Mouse (Mus musculus): ENCODE results near the gene Zfp523.

Gene Zfp523

DNA sequence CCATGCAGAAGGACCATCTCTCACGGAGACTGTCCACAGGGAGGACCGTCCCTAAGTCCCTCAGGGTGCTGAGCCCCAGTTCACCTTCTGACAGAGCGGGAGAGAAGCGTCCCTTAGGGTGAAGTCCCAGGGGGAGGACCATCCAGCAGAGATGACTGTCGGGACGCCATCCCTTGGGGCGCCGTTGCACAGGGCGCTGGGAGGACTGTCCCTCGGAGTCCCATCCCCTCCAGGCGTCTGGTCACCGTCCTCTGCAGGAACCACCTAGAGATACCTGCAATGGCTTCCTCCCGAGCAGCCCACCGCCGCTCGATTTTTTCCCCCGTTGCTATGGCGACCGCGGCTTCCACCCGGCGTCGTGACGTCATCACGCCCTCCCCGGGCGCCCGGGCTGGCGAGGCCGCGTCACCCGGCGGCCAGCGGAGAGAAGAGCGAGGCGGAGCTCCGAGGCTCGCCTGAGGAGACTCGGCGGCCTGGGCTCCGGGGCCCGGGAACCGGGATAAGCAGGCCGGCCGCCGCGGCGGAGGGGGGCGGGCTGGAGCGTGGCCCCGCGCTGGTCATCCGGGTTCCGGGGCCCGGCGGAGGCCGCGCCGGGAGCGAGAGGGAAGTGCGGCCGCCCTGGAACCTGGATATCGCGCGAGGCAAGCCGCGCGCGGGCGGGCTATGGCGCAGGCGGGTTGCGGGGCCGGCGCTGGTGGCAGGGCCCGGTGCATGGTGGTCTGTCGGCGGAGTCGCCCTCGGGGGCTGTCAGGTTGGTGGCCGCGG lies at the start of gene Zfp523:
Gene Zfp523 (plus strand): TSS at position 355 of the 765 bp plus-strand sequence.
- DNase-seq: peak; percentile 95

DNA sequence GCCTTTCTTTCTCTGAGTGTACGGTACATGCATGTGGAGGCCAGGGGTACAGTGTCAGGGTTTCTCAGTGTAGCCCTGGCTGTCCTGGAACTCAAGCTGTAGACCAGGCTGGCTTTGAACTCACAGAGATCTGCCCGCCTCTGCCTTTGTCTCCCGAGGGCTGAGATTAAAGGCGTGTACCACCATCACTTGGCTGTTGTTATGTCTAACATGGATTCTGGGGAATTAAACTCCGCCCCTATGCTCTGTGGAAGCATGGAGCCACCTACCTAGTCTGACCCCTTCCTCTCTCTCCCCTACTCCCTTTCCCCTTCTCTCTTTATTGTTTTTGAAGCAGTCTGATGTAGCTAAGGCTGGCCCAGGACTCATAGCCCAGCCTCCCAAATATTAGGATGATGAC lies 47.1 kb upstream of the Zfp523 start:
- no peak for DNase-seq

DNA sequence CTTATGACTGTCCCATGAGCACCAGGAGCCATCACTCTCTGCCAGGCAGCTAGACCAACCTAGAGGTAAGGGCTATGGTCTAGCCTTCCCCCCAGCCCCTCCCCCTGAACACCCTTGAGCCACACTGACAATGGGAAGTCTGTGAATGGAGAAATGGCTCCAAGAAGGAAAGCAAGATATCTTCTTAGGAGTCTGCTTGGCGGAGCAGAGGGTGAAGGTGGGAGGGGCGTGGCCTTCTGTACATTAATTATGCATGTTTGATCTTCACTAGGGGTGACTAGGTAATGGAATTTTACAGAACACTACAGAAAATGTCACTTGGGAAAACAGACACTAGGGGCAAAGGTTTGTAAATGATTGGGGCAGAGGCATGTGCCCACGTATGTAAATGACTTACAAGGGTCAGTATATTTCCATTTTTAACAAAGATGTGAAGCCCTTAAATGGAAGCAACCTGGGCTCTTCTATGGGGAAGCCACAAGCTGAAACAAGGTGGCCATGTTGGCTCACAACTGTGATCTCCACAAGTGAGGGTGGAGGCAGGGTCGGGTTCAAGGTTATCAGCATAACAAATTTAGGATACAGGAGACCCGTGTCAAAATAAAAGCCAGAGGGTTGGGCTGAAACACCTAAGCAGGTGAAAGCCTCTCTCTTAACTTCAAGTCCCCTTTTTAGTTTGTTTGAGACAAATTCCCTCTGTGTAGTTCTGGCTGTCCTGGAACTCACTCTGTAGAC lies 46.4 kb upstream of the Zfp523 start:
- DNase-seq: no peak

DNA sequence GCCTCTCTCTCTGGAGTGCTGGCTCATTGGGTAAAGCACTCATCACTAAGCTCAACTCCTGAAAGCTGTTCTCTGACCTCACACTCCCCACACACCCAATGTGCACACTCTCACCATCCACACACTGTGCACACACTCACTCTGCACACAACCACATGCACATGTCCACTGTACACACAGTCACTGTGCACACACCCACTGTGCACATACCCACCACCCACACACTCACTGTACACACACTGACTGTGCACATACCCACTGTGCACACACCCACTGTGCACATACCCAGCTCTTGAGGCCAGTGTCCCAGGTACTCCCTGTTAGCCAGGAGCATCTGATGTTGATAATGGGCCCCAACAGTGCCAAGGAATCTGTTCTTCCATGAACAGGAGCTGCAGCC lies 45.8 kb upstream of the Zfp523 start:
- no peak for DNase-seq

DNA sequence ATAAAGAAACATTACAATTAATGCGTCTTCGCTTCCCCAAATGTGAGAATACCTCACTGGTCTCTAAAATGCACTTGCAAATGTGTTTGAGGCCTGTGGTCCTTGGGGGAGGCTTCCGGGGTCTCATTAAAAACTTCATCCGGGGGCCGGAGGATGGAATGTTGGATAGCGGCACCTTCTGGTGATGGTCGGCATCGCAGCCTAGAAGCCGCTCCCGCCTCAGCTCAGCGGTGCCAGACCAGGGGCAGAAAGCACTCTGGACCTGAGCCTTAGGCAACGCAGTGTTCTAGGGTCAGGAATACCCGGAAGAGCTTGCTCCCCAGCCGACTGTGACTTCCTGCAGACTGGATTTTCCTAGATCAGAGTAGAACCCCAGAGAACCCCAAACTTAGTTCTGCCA lies 43.7 kb upstream of the Zfp523 start:
- peak; percentile 61 for DNase-seq

DNA sequence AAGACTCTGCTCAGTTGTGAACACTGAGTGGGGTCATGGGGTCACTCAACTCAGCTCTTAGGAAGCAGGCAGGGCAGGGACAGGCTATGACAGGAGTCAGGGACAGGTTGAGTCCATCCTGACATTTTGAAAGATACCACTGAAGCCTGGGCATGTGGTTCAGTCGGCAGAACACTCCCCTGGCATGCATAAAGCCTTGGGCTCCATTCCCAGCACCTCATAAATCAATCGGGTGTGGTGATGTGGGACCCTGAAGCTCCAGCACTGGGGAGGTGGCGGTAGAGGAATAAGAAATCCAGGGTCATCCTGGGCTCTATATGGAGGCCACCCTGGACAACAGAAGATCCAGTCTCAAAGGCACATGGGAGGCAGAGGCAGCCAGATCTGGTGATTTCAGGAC lies 41.4 kb upstream of the Zfp523 start:
- DNase-seq: no peak

DNA sequence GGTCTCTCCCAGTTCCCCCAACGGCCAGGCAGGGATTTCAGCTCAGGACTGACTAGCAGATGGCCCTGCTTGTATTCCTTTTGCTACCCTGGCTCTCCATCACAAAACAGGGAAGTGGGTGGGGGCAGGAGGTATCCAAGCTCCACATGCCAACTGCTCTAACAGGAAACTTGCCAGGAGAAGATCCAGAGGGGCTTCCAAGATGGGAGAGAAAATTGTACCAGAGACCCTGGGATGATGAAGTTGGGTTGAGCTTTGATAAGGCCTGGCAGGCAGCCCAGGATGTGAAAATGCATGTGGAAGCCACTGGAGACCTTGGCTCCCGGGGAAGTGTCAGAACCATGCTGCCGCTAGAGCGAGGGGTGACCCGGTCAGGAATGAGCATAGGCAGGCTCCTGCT lies 40.7 kb upstream of the Zfp523 start:
- DNase-seq: no peak

DNA sequence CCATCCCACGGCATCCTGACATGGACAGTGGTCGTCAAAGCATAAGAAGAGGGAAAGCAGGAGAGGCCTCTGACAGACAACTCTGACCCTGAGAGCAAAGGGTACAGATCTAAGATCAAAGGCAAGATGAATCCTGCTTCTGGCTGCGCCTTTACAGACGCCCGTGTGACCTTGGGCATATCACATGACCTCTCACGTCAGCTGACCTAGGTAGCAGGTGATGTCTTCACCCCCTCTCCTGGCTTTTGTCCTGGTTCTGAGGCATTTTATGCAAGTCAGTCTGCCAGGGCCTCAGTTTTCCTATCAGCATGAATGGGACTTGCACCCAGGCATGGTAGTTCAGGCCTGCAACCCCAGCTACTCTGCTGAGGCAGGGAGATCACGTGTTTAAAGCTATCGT lies 38.9 kb upstream of the Zfp523 start:
- no peak for DNase-seq

DNA sequence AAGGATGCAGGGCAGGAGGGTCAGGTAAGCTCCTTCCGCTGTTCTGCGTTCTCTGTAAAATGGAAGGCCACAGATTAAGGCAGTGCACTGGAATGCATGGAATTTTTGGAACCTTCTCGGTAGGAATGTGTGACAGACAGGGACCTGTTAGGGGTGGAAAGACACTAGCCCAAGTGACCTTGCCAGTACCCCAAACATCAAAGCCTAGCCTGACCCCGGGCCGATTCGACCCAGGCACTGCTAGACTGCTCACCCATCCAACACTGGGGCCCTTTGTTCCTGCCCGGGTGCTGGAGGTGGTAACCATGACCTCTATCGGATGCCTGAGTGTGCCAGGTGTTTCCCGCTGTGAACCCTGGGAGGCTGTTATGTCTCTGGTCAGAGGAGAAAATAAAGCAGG lies 38.2 kb upstream of the Zfp523 start:
- DNase-seq: no peak

DNA sequence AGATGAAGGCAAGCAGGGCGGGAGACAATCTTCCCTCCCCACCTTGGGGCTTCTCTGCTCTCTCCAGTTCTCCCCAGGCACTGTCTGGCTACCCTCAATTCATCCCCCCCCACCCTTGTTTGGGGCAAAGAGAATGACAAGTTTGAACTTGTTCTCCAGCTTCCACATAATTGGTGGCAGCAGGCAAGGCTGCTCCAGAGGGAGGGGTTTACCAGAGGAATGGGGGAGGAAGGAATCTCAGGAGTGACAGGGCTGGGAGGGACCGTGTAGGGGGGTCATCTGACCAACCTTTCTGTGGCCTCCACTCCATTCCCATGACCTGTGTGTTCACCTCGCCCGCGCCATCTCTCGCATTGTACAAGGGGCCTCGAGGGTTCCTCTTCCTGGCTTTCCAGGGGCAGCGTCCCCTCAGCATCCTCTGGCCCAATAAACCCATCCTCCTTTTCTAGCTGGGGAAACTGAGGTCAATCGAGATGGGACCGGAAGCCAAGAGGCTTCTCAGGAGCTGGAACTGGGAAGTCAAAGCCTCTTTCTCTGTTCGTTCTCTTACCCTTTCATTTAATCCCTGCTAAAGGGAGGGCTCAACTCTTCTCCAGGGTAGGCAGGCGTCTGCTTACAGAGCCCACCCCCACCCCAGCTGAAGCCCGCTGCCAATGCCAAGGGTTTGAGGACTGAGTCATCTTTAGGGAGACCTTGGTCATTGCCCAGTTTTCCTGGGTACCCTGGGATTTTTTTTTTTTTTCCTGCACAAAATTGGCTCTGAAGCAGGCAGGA lies 36.3 kb upstream of the Zfp523 start:
- DNase-seq: no peak

DNA sequence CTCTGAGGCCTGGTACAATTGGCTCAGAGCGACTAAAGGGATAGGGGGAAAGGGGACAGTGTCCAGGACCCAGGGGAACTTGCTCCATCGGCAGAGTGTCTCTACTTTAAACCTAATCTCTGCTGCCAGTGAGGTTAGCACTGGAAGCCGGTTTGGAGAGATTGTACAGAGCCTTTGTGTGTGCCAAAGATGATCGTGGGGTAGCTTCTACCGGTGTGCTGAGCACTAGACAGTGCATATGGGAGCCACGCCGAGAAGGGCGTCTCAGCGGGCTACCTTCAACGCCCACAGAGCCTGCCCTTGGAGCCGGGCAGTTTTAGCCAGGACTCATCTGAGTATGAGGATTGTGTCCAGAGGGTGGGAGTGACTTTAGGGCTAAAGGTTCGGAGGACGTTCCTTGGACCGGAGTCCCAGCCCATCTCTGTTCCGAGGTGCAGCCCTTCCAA lies 35.7 kb upstream of the Zfp523 start:
- DNase-seq: no peak

DNA sequence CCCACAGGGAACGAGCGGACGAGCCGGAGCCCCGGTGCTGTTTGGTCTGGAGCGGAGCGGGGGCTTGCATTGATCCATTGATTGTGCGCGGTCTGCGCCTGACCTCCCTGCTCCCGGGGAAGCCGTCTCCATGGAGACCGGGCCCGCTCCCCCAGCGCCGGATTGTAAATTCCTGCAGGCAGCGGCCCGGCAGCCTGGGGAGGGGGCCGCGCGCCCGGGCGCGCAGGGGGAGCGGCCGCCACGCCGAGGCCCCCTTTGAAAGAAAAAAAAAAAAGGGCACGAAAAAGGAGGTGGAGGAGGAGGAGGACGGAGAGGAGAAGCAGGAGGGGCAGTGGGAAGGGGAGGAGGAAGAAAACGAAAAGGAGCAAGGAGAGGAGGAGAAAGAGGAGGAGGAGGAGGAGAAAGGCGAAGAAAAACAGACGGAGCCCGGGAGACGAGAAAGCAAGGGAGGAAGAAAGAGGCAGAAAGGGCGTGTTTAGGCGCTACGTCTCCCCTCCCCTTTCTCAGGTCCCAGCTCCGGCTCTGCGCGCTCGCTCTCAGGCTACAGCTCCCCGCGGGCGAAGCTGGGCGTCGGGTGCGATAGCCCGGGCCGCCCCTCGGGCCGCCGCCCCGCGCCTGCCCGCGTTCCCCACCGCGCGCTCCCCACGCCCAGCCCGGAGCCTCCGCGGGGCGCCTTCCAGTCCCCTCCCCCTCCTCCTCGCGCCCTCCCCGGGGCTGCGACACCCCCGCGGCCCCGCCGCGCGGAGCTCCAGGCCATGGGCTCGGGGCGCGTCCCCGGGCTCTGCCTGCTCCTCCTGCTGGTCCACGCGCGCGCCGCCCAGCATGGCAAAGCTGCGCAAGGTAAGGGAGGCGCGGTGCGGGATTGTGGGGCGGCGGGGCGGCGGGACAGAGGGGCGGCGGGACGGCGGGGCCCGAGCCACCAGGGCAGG lies 34.9 kb upstream of the Zfp523 start, which contains the start of gene Scube3:
Gene Scube3 (plus strand): TSS at position 371 of the 929 bp plus-strand sequence.
- DNase-seq: no peak

DNA sequence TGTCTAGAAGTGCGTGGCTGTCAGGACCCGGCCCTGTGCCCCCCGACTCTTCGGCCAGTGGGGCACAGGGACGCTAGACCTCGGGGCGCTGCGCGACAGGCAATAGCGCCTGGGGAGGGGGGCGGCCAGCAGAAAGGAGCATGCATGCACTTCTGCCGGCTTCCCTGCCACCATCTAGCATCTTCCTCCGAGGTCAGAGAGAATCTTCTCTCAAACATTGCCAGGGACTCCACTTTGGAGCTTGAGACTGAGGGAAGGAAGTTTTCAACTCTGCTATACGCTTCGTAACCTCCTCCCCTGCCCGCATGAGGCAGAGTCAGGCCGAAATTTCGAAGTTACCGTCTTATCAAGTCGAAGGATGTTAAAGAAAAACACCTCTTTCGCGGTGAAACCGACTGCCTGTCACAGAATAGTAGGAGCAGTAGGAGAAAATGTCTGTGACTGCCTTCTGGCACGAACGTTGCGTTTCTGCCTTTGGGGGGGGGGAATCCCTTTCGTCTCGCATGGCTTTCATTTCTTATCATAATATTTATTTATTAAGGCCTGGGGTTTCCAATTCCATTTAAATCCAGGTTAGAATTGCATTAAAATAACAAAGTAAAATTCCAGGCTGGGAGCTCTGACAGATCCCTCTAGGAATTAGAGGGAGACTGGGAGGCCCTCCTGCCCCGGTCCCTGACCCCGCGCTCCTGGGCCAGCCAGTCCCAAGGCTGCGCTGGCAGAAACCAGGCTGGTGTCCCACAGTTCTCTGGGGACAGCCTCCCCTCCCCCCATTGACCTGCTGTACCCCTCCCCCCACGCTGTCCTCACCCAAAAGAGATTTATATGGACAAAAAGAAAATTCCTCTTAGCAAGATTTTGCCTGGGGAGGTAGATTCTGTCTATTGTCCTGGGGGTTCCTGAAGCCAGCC lies 34.0 kb upstream of the Zfp523 start:
- DNase-seq: no peak

DNA sequence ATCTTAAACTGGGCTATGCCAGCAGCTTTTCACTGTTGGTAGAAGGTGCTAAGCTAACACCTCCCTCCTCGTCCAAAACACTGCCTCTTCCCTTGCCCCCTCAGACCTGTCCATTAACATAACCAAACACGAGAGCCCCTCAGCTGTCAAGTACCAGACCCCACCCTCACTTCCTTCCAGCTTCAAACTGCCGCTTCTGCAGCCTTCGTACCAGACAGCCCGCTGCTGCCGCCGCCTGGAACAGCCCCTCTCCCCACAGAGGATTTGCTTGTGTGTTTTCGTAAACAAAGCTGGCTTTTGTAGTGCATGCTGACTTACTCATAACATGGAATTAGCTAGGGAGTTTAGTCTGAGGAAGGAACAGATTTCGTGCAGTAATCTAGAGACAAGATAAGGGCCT lies 33.2 kb upstream of the Zfp523 start:
- DNase-seq: no peak

DNA sequence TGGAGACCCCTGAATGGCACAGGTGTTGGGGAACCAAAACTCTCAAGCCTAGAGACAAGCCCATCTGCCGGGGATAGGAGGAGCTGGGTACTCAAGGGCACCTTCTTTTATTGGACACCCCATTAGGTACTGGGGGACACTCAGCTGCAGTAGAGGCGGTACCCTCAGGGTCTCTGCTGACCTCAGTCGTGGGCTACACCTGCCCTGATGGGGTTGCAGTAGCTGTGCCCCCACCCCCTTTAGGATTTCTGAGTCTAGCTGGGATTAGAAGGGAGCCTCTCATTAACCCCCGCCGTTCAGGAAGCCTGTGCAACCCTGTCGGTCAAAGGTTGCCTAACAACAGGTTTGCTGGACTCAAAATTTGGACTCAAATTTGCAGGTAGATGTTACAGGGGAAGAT lies 32.7 kb upstream of the Zfp523 start:
- DNase-seq: no peak

DNA sequence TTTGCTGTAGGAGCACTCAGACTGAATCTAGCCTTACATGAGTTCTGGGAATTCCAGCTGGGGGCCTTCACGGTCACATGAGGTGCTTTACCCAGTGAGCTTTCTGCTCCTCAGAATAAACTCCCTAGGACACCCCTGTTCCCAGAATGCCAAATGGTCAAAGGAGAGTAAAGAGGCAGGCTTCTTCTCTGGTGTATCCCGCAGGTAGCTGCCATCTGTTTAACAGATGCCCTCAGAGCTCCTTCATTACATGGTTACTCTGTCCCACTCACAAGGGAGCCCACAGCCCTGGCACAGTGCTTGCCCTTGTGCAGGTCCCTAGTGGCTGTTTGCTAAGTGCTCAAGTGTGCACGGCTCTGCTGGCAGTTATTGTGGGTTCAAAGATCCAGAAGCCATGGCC lies 28.6 kb upstream of the Zfp523 start:
- DNase-seq: no peak

DNA sequence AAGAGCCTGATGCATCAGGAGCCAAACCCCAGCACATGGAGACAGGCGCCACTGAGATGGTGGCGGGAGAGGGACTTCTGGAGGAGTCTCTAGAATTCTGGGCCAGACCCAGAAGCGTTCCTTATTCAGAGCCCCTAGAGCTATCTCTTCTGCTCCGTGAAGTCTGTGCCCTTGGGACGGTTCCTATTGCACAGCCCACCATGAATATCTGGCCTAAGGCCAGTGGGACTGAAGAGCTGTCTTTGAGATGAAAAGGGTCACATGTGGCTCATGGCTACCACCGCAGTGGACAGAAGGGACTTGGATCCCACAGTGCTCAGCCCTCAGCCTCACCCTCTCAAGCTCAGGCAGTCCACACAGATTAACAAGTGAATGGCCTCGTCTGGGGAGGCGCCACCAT lies 27.2 kb upstream of the Zfp523 start:
- DNase-seq: no peak

DNA sequence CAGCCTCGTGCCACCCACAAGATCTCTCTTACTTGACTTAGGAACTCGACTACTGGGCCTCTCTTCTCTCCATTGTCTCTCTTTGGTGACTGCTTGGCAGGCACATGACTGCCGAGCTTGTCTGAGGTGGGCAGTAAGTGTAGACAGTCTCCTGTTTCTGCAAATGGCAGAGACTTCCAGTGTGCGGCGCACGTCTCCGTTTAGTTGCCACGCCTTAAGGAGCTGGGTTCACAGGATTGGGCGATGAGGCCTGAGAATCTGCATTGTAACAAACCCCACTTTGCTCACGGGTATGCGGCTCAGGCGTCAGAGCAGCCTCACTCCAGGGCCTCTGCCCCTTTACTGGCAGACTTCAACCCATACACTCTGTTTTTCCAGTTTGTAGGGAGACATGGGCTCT lies 26.5 kb upstream of the Zfp523 start:
- DNase-seq: no peak

DNA sequence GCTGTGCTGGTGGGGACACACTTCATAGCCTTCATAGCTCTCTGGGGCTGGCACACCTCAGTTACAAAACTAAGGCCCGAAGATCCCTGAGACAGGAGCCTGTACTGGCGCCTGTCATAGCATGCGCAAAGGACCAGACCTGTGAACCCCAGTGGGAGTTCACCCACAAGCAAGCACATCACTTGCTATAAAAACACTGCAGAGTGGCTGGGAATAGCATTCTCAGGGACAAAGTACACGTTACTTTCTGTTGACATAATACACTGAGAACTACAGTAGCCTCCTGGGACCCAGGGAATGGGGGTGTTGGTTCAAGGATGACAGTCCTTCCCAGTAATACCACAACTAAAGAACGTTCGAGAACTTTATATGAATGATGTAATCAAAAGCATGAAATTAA lies 23.8 kb upstream of the Zfp523 start:
- no peak for DNase-seq

DNA sequence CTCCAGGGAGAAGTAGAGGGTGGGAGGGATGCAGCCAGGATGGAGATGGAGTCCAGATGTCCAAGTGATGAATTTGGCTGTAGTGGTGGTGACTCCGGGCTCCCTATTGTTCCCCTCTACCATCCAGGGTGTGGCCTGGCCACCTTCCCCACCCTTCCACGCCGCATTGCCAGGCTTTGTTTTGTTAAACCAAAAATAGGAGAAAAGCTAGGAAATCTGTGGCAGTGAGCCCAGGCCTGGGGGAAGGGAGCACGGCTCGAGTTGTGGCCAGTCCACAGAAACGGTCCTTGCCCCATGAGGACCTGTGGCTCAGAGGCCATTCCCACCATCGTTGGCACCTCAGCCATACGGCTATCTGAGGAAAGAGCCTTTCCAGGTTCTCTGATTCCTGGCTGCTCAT lies 22.0 kb upstream of the Zfp523 start:
- DNase-seq: no peak

DNA sequence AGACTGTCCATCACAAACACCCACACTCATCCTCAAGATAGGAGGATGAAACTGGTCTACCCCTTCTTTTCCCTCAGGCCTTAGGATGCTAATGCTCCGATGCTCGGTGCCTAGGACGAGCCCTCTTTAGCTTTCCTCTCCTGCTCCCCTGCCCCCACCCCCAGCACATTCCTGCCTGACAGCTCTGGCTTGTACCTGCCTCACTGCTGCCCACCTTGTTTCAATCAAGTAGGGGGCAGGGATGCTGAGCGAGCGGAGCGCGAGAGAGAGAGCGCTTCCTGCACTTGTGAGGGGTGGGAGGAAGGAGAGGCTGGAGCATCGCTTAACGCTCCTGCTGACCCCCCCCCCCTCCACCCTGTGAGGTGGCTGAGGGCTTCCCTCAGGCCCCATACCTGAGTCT lies 16.6 kb upstream of the Zfp523 start:
- no peak for DNase-seq
